Mouse (Mus musculus): Measurements from ENCODE around the gene Zkscan5. TPM values are rescaled to one million over a fixed set of nuclear protein-coding genes. Genes with fewer than 3 reads are reported as not detected.
"Not testable (repeated sequence)": the region's sequence is repeated elsewhere in the genome, so short reads cannot be mapped to it uniquely, and the experiment has no call there.

Gene Zkscan5
- polyA plus RNA-seq, 1 experiment from 2014 or later, result 9.0 TPM

DNA sequence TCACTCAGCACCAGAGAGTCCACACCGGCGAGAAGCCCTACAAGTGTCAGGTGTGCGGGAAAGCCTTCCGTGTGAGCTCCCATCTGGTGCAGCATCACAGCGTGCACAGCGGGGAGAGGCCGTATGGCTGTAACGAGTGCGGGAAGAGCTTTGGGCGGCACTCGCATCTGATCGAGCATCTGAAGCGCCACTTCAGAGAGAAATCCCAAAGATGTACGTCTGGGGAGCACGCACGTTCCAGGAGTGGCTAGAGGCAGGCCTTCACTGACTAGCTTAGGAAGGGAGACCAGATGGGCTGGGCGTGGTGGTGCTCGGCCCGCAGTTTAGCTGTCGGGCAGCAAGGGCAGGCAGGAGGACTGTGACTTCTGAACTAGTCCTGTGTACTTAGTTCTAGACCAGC, 14.3 kb downstream of the Zkscan5 start:
- peaks cover 36% of the 10 kb centered on the region for H3K36me3 ChIP-seq (ENCODE audit: control insufficient read depth, insufficient read depth, low read length)
- 92% methylated on average over 20 of the region's 20 CpGs for WGBS (ENCODE audit: insufficient replicate concordance)

DNA sequence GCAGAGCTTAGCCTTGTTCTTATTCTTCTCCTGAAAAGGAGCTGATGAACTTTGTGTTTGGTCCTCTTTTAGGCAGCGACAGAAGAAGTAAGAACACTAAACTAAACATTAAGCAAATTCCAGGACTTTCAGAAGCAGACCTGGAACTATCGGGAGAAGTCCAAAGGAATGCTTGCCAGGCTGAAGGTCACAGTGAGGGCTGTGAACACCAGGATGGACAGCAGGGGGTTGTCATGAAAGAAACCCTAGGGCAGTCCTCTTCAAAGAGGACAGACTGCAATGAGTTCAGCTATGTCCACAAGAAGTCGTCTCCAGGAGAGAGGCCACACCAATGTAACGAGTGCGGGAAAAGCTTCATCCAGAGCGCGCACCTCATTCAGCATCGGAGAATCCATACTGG, 15.6 kb downstream of the Zkscan5 start:
- H3K36me3 ChIP-seq (ENCODE audit: control insufficient read depth, insufficient read depth, low read length), result peaks cover 33% of the 10 kb centered on the region
- no peak for ATAC-seq (replicated peaks; ENCODE audit: insufficient number of reproducible peaks, low FRiP score, low TSS enrichment)
- no peaks in the 10 kb centered on the region for H3K4me1 ChIP-seq (ENCODE audit: control insufficient read depth, insufficient read depth, low read length)
- no peak overlapping the region for H3K4me2 ChIP-seq
- no peak overlapping the region for H3K4me3 ChIP-seq (ENCODE audit: low read depth, low read length)
- no peak overlapping the region for H3K9ac ChIP-seq (ENCODE audit: low read depth, low read length)
- H3K27ac ChIP-seq (ENCODE audit: low read depth, low read length), result no peak overlapping the region
- WGBS (ENCODE audit: insufficient replicate concordance), result 89% methylated on average over 8 of the region's 8 CpGs
- H3K27me3 ChIP-seq (ENCODE audit: control insufficient read depth, insufficient read depth, low read length), result no peaks in the 10 kb centered on the region
- H3K9me3 ChIP-seq (replicated peaks; ENCODE audit: control insufficient read depth, low read length), result no peaks in the 10 kb centered on the region

More for the DNA sequence above, 14.3 kb downstream of the Zkscan5 start:
- Histone ChIP-seq H3K4me2 (no peak overlapping the region), H3K27ac (ENCODE audit: low read depth, low read length) (no peak overlapping the region), H3K9me3 (replicated peaks; ENCODE audit: control insufficient read depth, low read length) (no peaks in the 10 kb centered on the region), H3K4me3 (ENCODE audit: low read depth, low read length) (no peak overlapping the region), H3K27me3 (ENCODE audit: control insufficient read depth, insufficient read depth, low read length) (no peaks in the 10 kb centered on the region), H3K4me1 (ENCODE audit: control insufficient read depth, insufficient read depth, low read length) (no peaks in the 10 kb centered on the region), H3K9ac (ENCODE audit: low read depth, low read length) (no peak overlapping the region)
- no peak for ATAC-seq (replicated peaks; ENCODE audit: insufficient number of reproducible peaks, low FRiP score, low TSS enrichment)

DNA sequence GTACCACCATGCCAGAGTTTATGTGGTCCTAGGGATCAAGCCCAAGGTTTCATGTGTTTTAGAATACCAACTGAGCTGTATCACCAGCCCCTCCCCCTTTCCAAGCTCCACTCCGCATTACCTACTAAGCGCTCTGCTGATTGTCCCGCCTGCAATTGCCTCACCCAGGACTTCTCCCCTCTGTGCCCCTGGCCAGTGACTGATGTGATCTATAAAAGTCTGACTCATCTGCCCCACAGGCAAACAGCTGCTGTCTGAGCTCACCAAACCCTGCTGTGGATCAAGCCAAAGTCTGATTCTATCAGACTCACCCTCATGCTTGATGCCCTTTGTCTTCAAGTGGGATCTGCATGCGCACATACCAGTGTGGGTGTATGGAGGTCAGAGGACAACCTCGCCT, 18.5 kb downstream of the Zkscan5 start:
- H3K4me3 ChIP-seq (ENCODE audit: low read depth, low read length), result no peak overlapping the region
- H3K27ac ChIP-seq (ENCODE audit: low read depth, low read length), result no peak overlapping the region
- H3K9me3 ChIP-seq (replicated peaks; ENCODE audit: control insufficient read depth, low read length), result no peaks in the 10 kb centered on the region
- WGBS (ENCODE audit: insufficient replicate concordance), result 75% methylated on average over 5 of the region's 5 CpGs
- H3K4me1 ChIP-seq (ENCODE audit: control insufficient read depth, insufficient read depth, low read length), result no peaks in the 10 kb centered on the region
- no peak for ATAC-seq (replicated peaks; ENCODE audit: insufficient number of reproducible peaks, low FRiP score, low TSS enrichment)
- no peak overlapping the region for H3K4me2 ChIP-seq
- no peak overlapping the region for H3K9ac ChIP-seq (ENCODE audit: low read depth, low read length)
- H3K36me3 ChIP-seq (ENCODE audit: control insufficient read depth, insufficient read depth, low read length), result peaks cover 30% of the 10 kb centered on the region
- H3K27me3 ChIP-seq (ENCODE audit: control insufficient read depth, insufficient read depth, low read length), result no peaks in the 10 kb centered on the region

DNA sequence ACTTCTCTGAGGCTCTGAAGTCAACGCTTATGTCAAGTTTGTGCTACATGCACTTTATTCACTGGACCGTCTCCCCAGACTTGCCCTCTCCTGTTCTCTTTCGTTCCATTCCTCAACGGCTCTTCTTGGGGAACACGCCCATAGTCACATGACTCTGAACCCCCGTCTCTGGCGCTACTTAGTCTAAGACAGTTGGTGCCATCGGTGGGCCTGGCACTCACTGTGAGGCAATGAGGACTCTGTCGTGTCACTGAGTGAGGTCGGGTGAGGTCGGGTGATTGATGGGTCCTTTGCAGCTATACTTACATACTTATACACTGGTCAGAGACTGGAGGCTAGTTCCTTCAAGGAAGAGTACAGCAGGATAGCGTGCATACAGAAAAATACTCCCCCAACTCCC, 19.0 kb downstream of the Zkscan5 start:
- 0 out of 2 replicates have a peak, but pooled peaks have one; percentile 20 for ATAC-seq (replicated peaks; ENCODE audit: insufficient number of reproducible peaks, low FRiP score, low TSS enrichment)
- no peak overlapping the region for H3K4me3 ChIP-seq (ENCODE audit: low read depth, low read length)
- no peak overlapping the region for H3K27ac ChIP-seq (ENCODE audit: low read depth, low read length)
- no peaks in the 10 kb centered on the region for H3K27me3 ChIP-seq (ENCODE audit: control insufficient read depth, insufficient read depth, low read length)
- H3K36me3 ChIP-seq (ENCODE audit: control insufficient read depth, insufficient read depth, low read length), result peaks cover 30% of the 10 kb centered on the region
- H3K4me1 ChIP-seq (ENCODE audit: control insufficient read depth, insufficient read depth, low read length), result no peaks in the 10 kb centered on the region
- no peak overlapping the region for H3K4me2 ChIP-seq
- WGBS (ENCODE audit: insufficient replicate concordance), result 77% methylated on average over 12 of the region's 12 CpGs
- no peak overlapping the region for H3K9ac ChIP-seq (ENCODE audit: low read depth, low read length)
- no peaks in the 10 kb centered on the region for H3K9me3 ChIP-seq (replicated peaks; ENCODE audit: control insufficient read depth, low read length)

DNA sequence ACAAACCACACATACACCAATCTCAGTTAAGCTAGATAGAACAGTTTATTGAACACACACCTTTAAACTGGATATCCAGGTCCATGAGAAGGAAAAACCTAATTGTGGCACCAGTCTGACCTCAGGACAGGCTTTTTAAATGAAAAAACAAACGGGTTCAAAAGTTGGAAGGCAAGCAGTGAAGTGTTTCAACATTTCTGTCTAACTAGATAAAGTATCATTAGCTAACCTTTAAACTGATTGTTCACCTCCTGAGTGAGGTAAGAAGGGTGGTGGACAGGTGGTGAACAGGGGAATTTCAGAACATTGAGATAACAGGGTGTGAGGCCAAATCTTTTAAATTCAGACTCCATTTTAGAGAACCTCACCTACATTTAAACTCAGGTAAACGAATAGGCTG, 22.1 kb downstream of the Zkscan5 start:
- WGBS (ENCODE audit: insufficient replicate concordance), result 55% methylated on average over 2 of the region's 2 CpGs
- Histone ChIP-seq H3K9me3 (replicated peaks; ENCODE audit: control insufficient read depth, low read length) (no peaks in the 10 kb centered on the region), H3K27me3 (ENCODE audit: control insufficient read depth, insufficient read depth, low read length) (no peaks in the 10 kb centered on the region), H3K4me2 (no peak overlapping the region), H3K9ac (ENCODE audit: low read depth, low read length) (no peak overlapping the region), H3K4me1 (ENCODE audit: control insufficient read depth, insufficient read depth, low read length) (0 out of 2 replicates have a peak, but pooled peaks cover 2% of the 10 kb centered on the region), H3K36me3 (ENCODE audit: control insufficient read depth, insufficient read depth, low read length) (peaks cover 9% of the 10 kb centered on the region), H3K27ac (ENCODE audit: low read depth, low read length) (no peak overlapping the region), H3K4me3 (ENCODE audit: low read depth, low read length) (no peak overlapping the region)
- no peak for ATAC-seq (replicated peaks; ENCODE audit: insufficient number of reproducible peaks, low FRiP score, low TSS enrichment)

DNA sequence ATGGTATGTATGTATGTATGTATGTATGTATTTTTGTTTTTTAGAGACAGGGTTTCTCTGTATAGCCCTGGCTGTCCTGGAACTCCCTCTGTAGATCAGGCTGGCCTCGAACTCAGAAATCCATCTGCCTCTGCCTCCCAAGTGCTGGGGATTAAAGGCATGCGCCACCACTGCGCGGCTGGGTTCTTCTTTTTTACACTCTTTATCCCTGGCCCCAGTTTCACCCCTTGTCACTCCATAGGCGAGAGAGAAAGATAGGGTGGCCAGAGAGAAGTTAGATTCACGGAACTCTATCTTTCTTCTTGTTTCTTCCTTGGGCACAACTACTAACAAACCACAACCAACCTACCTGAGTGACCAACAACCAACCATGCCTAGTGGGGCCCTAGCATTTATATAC, 24.9 kb downstream of the Zkscan5 start:
- H3K4me1 ChIP-seq (ENCODE audit: control insufficient read depth, insufficient read depth, low read length); H3K9ac ChIP-seq (ENCODE audit: low read depth, low read length); H3K9me3 ChIP-seq (replicated peaks; ENCODE audit: control insufficient read depth, low read length); H3K4me3 ChIP-seq (ENCODE audit: low read depth, low read length); ATAC-seq (replicated peaks; ENCODE audit: insufficient number of reproducible peaks, low FRiP score, low TSS enrichment); H3K4me2 ChIP-seq; H3K27ac ChIP-seq (ENCODE audit: low read depth, low read length); H3K36me3 ChIP-seq (ENCODE audit: control insufficient read depth, insufficient read depth, low read length); H3K27me3 ChIP-seq (ENCODE audit: control insufficient read depth, insufficient read depth, low read length): not testable (repeated sequence)
- 74% methylated on average over 6 of the region's 6 CpGs for WGBS (ENCODE audit: insufficient replicate concordance)

DNA sequence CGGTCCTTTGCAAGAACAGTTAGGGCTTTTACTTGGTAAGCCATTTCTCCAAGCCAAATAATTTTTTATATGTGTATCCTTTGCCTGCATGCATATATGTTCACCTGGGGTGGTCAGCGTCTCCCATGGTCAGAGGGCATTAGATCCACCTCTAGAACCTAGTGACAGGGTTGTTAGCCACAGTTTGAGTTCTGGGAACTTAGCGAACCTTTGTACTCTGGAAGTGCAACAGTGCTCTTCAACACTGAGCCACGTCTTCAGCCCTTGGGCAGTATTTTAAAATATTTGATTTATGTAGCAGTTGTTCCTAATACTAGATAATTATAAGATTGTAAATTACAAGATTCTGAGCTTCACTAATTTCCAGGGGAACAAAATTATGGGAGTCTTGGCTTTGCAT, 26.3 kb downstream of the Zkscan5 start:
- H3K4me3 ChIP-seq (ENCODE audit: low read depth, low read length), result peak overlapping the region; percentile 100; the same call in 1 of the 2 replicates
- ATAC-seq (replicated peaks; ENCODE audit: insufficient number of reproducible peaks, low FRiP score, low TSS enrichment), result no peak
- peak overlapping the region; percentile 73 for H3K4me2 ChIP-seq
- H3K36me3 ChIP-seq (ENCODE audit: control insufficient read depth, insufficient read depth, low read length), result peaks cover 19% of the 10 kb centered on the region
- H3K27ac ChIP-seq (ENCODE audit: low read depth, low read length), result peak overlapping the region; percentile 88
- peak overlapping the region; percentile 98; the same call in 1 of the 2 replicates for H3K9ac ChIP-seq (ENCODE audit: low read depth, low read length)
- H3K27me3 ChIP-seq (ENCODE audit: control insufficient read depth, insufficient read depth, low read length), result no peaks in the 10 kb centered on the region
- H3K4me1 ChIP-seq (ENCODE audit: control insufficient read depth, insufficient read depth, low read length), result peaks cover 9% of the 10 kb centered on the region; the same call in 1 of the 2 replicates
- WGBS (ENCODE audit: insufficient replicate concordance), result 87% methylated on average over 4 of the region's 4 CpGs
- H3K9me3 ChIP-seq (replicated peaks; ENCODE audit: control insufficient read depth, low read length), result no peaks in the 10 kb centered on the region

DNA sequence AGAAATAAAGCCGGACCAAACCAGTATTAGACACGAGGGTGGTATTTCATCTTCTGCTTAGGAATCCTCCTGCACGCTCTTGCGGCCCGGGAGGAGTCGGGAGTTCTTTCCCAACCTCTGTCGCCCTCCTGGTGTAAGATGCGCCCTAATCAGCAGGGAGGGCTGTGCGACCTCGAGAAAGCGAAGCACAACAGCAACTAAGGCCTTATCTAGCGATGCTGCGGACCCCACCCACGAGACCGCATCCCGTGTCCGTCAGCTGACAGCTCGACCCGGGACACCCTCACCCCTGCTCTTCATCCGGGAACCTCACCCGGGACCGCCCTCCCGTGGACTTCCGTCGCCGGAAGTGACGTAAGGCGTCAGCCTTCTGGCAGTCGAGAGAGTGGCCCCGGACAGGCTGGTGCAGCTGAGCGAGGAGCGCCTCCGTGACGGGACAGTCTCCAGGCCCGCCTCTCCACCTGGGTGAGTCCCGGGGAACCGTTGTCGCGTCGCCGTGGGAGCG, 27.1 kb downstream of the Zkscan5 start, which contains the start of gene Zfp655:
Zfp655 (plus strand) TSS at position 349 of the 505 bp plus-strand sequence.
- Histone ChIP-seq H3K27me3 (ENCODE audit: control insufficient read depth, insufficient read depth, low read length) (no peaks in the 10 kb centered on the region), H3K27ac (ENCODE audit: low read depth, low read length) (peak within 1 kb of the TSS; percentile 88), H3K9ac (ENCODE audit: low read depth, low read length) (peak within 1 kb of the TSS; percentile 98), H3K9me3 (replicated peaks; ENCODE audit: control insufficient read depth, low read length) (no peaks in the 10 kb centered on the region), H3K36me3 (ENCODE audit: control insufficient read depth, insufficient read depth, low read length) (peaks cover 20% of the 10 kb centered on the region), H3K4me2 (peak within 1 kb of the TSS; percentile 73), H3K4me1 (ENCODE audit: control insufficient read depth, insufficient read depth, low read length) (peaks cover 9% of the 10 kb centered on the region; the same call in 1 of the 2 replicates), H3K4me3 (ENCODE audit: low read depth, low read length) (peak within 1 kb of the TSS; percentile 100)
- under 1% methylated on average over 39 of the region's 42 CpGs for WGBS (ENCODE audit: insufficient replicate concordance)
- ATAC-seq (replicated peaks; ENCODE audit: insufficient number of reproducible peaks, low FRiP score, low TSS enrichment), result peak; percentile 98

DNA sequence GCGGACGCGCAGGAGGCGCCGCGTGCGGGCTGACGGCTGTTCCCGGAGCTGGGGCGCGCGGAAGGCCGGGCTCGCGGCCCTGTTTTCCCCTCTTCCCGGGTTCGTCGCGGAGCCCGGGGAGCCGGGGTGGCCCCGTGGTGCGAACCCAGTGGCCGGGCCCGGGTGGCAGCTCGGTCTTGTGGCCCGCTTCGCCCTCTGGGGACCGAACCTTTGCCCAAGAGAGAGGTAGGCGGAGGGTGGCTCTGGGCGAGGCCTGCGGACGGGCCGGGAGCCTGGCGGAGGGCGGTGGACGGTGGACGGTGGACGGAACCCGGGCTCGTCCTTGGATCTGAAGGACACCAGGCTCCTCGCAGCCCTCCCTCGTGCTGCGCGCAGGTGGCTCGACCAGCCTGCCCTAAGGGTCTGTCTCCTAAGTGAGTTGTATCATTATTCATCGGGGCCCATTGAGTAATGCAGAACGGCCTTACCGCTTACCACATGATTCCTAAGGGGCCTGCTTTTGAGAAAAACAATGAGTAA, 27.6 kb downstream of the Zkscan5 start:
- Histone ChIP-seq H3K27me3 (ENCODE audit: control insufficient read depth, insufficient read depth, low read length) (no peaks in the 10 kb centered on the region), H3K4me1 (ENCODE audit: control insufficient read depth, insufficient read depth, low read length) (peaks cover 9% of the 10 kb centered on the region; the same call in 1 of the 2 replicates), H3K27ac (ENCODE audit: low read depth, low read length) (peak overlapping the region; percentile 88), H3K4me2 (peak overlapping the region; percentile 73), H3K36me3 (ENCODE audit: control insufficient read depth, insufficient read depth, low read length) (peaks cover 20% of the 10 kb centered on the region), H3K9ac (ENCODE audit: low read depth, low read length) (peak overlapping the region; percentile 98), H3K9me3 (replicated peaks; ENCODE audit: control insufficient read depth, low read length) (no peaks in the 10 kb centered on the region), H3K4me3 (ENCODE audit: low read depth, low read length) (peak overlapping the region; percentile 100)
- 0% methylated on average over 49 of the region's 49 CpGs for WGBS (ENCODE audit: insufficient replicate concordance)
- peak; percentile 56 for ATAC-seq (replicated peaks; ENCODE audit: insufficient number of reproducible peaks, low FRiP score, low TSS enrichment)

Data from heart, embryonic 11.5 days (tissue).